Comparison of ENCODE assay signal across 8 mouse cellular contexts in the genomic region with DNA sequence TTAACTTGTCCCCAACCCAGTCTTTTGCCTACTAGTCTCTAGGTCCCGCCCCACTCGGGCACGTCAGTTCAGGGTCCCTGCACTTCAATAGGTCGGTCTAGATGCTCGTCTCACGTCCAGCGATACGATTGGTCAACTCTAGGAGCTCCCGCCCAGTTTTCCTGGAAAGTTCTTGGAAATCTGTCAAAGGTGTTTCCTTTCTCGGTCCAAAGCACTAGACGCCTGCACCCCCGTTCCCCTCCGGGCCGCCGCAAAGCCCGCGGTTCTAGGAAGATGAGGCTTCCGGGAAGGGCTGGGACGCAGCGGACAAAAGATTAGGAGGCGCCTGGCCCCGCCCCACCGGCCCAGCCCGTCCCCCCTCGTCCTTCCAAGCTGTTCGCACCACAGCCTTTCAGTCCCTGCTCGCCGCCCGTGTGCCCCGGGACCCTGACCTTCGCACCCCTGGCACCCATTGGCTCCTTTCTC. TPM values are rescaled to one million over a fixed set of nuclear protein-coding genes. Genes with fewer than 3 reads are reported as not detected.
A peak's percentile ranks its signal among the peaks of the same experiment; 100 is the strongest.
DNase-seq lines count a peak whose midpoint lies in the region; ATAC-seq and TF ChIP-seq lines count a peak whose summit lies in the region.

No protein-coding gene starts in this region.

- no peak overlapping the region for H3K27ac ChIP-seq in bone marrow macrophage, adult 2 months (ENCODE audit: insufficient read depth, low read depth, low read length)
- H3K27ac ChIP-seq in embryonic fibroblast, embryonic 13.5 days (ENCODE audit: insufficient read depth, low read length): peak overlapping the region; percentile 62
- H3K27ac ChIP-seq in kidney, embryonic 14.5 days (ENCODE audit: low read depth, low read length): peak overlapping the region; percentile 20; the same call in 1 of the 2 replicates
- peak overlapping the region; percentile 86 for H3K27ac ChIP-seq in limb, embryonic 15.5 days

- H3K9me3 ChIP-seq in kidney, embryonic 14.5 days (ENCODE audit: control insufficient read depth, low read length): no peaks in the 10 kb centered on the region
- H3K9me3 ChIP-seq in limb, embryonic 15.5 days: no peaks in the 10 kb centered on the region

- TF ChIP-seq CTCF in bone marrow macrophage, adult 2 months (IDR thresholded peaks at IDR 0.05; ENCODE audit: low read depth, low read length): no peak
- no peak for TF ChIP-seq CTCF in embryonic fibroblast, embryonic 13.5 days (IDR thresholded peaks at IDR 0.05; ENCODE audit: borderline replicate concordance, insufficient read depth, low read length)

- peaks cover 9% of the 10 kb centered on the region; the same call in 1 of the 2 replicates for H3K27me3 ChIP-seq in kidney, embryonic 14.5 days (ENCODE audit: control insufficient read depth, insufficient read depth, low read length)
- H3K27me3 ChIP-seq in limb, embryonic 15.5 days: peaks cover 12% of the 10 kb centered on the region; the same call in 1 of the 2 replicates

- peak overlapping the region; percentile 75 for H3K4me2 ChIP-seq in kidney, embryonic 14.5 days (replicated peaks; ENCODE audit: low read depth, low read length)
- peak overlapping the region; percentile 84 for H3K4me2 ChIP-seq in limb, embryonic 15.5 days

- H3K9ac ChIP-seq in kidney, embryonic 14.5 days (ENCODE audit: low read depth, low read length): peak overlapping the region; percentile 58
- H3K9ac ChIP-seq in limb, embryonic 15.5 days: peak overlapping the region; percentile 67

- H3K4me1 ChIP-seq in bone marrow macrophage, adult 2 months (ENCODE audit: control insufficient read depth, insufficient read depth, low read length): peaks cover 10% of the 10 kb centered on the region
- peaks cover 2% of the 10 kb centered on the region; the same call in 1 of the 2 replicates for H3K4me1 ChIP-seq in embryonic fibroblast, embryonic 13.5 days (ENCODE audit: control insufficient read depth, insufficient read depth, low read length)
- peaks cover 8% of the 10 kb centered on the region; the same call in 1 of the 2 replicates for H3K4me1 ChIP-seq in kidney, embryonic 14.5 days (ENCODE audit: control insufficient read depth, insufficient read depth, low read length)
- peaks cover 27% of the 10 kb centered on the region for H3K4me1 ChIP-seq in limb, embryonic 15.5 days

- WGBS in kidney, embryonic 14.5 days: under 1% methylated on average over 31 of the region's 31 CpGs
- 0% methylated on average over 31 of the region's 31 CpGs for WGBS in limb, embryonic 15.5 days

- peak; percentile 75 for DNase-seq in A20 (ENCODE audit: low read depth, low spot score)
- peak; percentile 98 to 99 for DNase-seq in heart, adult 9 months (ENCODE audit: low spot score in 2 of 2)
- DNase-seq in spleen, postnatal 4 days (ENCODE audit: low spot score in 2 of 2): peak; percentile 89 to 92

- H3K36me3 ChIP-seq in kidney, embryonic 14.5 days (ENCODE audit: control insufficient read depth, insufficient read depth, low read length): peaks cover 13% of the 10 kb centered on the region; the same call in 1 of the 2 replicates
- H3K36me3 ChIP-seq in limb, embryonic 15.5 days: peaks cover 18% of the 10 kb centered on the region

- no peak for TF ChIP-seq POLR2A in bone marrow macrophage, adult 2 months (IDR thresholded peaks at IDR 0.05; ENCODE audit: borderline replicate concordance, low read depth, low read length)
- TF ChIP-seq POLR2A in embryonic fibroblast, embryonic 13.5 days (IDR thresholded peaks at IDR 0.05; ENCODE audit: low read depth, low read length): peak; percentile 76; the same call in 1 of the 2 replicates

- peak; percentile 98 for ATAC-seq in kidney, embryonic 14.5 days (ENCODE audit: low FRiP score, low TSS enrichment)
- peak; percentile 91 for ATAC-seq in limb, embryonic 15.5 days (ENCODE audit: insufficient number of reproducible peaks, low FRiP score, low TSS enrichment, low read depth)
- peak; percentile 83 for ATAC-seq in monocyte, adult 5-6 weeks (replicated peaks; ENCODE audit: insufficient number of reproducible peaks, low FRiP score, low TSS enrichment, poor library complexity, severe bottlenecking)

- peak overlapping the region; percentile 65 for H3K4me3 ChIP-seq in bone marrow macrophage, adult 2 months (ENCODE audit: insufficient read depth, low read length)
- peak overlapping the region; percentile 65 for H3K4me3 ChIP-seq in embryonic fibroblast, embryonic 13.5 days (ENCODE audit: insufficient read depth, low read length)
- H3K4me3 ChIP-seq in kidney, embryonic 14.5 days (ENCODE audit: low read length): peak overlapping the region; percentile 65
- H3K4me3 ChIP-seq in limb, embryonic 15.5 days: peak overlapping the region; percentile 71

RNA-seq across cellular contexts. Expression of a gene that starts 0.7 kb away (rescaled TPM):
- 0.80 and 0.83 TPM in 2 replicates for polyA plus RNA-seq in bone marrow macrophage, adult 2 months (2012; ENCODE audit: insufficient read depth, insufficient read length, missing spikeins)
- 6.4 and 8.5 TPM in 2 replicates for polyA plus RNA-seq in embryonic fibroblast, embryonic 13.5 days (2011; ENCODE audit: insufficient read length, low read depth, missing spikeins)
- 6.3 and 7.1 TPM in 2 replicates for polyA plus RNA-seq in kidney, embryonic 14.5 days (2014; fragmentation: Nextera tagmentation; extraction: Ambion mirVana)
- 9.7 and 13.9 TPM in 2 replicates for polyA plus RNA-seq in limb, embryonic 15.5 days (2015; fragmentation: Nextera tagmentation; extraction: Ambion mirVana)
- 2.0 to 4.4 TPM (median 3.0 TPM) in 3 replicates for total RNA-seq in monocyte, adult 5-6 weeks (2017)

RNA-seq across cellular contexts. Expression of a gene that starts 6.9 kb away (rescaled TPM):
- 51.9 and 53.6 TPM in 2 replicates for polyA plus RNA-seq in bone marrow macrophage, adult 2 months (2012; ENCODE audit: insufficient read depth, insufficient read length, missing spikeins)
- 17.5 and 28.2 TPM in 2 replicates for polyA plus RNA-seq in embryonic fibroblast, embryonic 13.5 days (2011; ENCODE audit: insufficient read length, low read depth, missing spikeins)
- polyA plus RNA-seq in kidney, embryonic 14.5 days (2014; fragmentation: Nextera tagmentation; extraction: Ambion mirVana): 3.8 and 6.5 TPM in 2 replicates
- 24.2 and 24.7 TPM in 2 replicates for polyA plus RNA-seq in limb, embryonic 15.5 days (2015; fragmentation: Nextera tagmentation; extraction: Ambion mirVana)
- total RNA-seq in monocyte, adult 5-6 weeks (2017): 69.0 to 81.2 TPM (median 74.8 TPM) in 3 replicates

RNA-seq across cellular contexts. Expression of a gene that starts 41.6 kb away (rescaled TPM):
- polyA plus RNA-seq in bone marrow macrophage, adult 2 months (2012; ENCODE audit: insufficient read depth, insufficient read length, missing spikeins): 14.1 and 15.3 TPM in 2 replicates
- 10.4 and 14.0 TPM in 2 replicates for polyA plus RNA-seq in embryonic fibroblast, embryonic 13.5 days (2011; ENCODE audit: insufficient read length, low read depth, missing spikeins)
- 9.7 and 11.3 TPM in 2 replicates for polyA plus RNA-seq in kidney, embryonic 14.5 days (2014; fragmentation: Nextera tagmentation; extraction: Ambion mirVana)
- 8.8 and 10.1 TPM in 2 replicates for polyA plus RNA-seq in limb, embryonic 15.5 days (2015; fragmentation: Nextera tagmentation; extraction: Ambion mirVana)
- total RNA-seq in monocyte, adult 5-6 weeks (2017): 4.7 to 6.5 TPM (median 5.1 TPM) in 3 replicates

RNA-seq across cellular contexts. Expression of a gene that starts 43.9 kb away (rescaled TPM):
- polyA plus RNA-seq in bone marrow macrophage, adult 2 months (2012; ENCODE audit: insufficient read depth, insufficient read length, missing spikeins): not detected in 2 replicates
- polyA plus RNA-seq in embryonic fibroblast, embryonic 13.5 days (2011; ENCODE audit: insufficient read length, low read depth, missing spikeins): not detected in 2 replicates
- polyA plus RNA-seq in kidney, embryonic 14.5 days (2014; fragmentation: Nextera tagmentation; extraction: Ambion mirVana): 0.31 and 0.43 TPM in 2 replicates
- 0.60 and 0.74 TPM in 2 replicates for polyA plus RNA-seq in limb, embryonic 15.5 days (2015; fragmentation: Nextera tagmentation; extraction: Ambion mirVana)
- total RNA-seq in monocyte, adult 5-6 weeks (2017): not detected in 3 replicates
